Mouse (Mus musculus) 3134 (cell line): ENCODE data around the gene Ace.
"Not testable (repeated sequence)": the region's sequence is repeated elsewhere in the genome, so short reads cannot be mapped to it uniquely, and the experiment has no call there.

Experiments used
- DNase-seq: peaks from one replicate; pipeline ENCODE4 v3.0.0-alpha.2; 2011; ENCODE audit warnings: low spot score; ENCODE audit not compliant: insufficient read length; ENCODE audit errors: extremely low read depth

The Ace gene

GRCm38 (mm10) chr11:105987446-105987845 is 19.7 kb downstream of the Ace start:
- DNase-seq: no peak

- no peak for DNase-seq
These were observed 21.7 kb downstream of the Ace start for GRCm38 (mm10) chr11:105989446-105989845.

DNA sequence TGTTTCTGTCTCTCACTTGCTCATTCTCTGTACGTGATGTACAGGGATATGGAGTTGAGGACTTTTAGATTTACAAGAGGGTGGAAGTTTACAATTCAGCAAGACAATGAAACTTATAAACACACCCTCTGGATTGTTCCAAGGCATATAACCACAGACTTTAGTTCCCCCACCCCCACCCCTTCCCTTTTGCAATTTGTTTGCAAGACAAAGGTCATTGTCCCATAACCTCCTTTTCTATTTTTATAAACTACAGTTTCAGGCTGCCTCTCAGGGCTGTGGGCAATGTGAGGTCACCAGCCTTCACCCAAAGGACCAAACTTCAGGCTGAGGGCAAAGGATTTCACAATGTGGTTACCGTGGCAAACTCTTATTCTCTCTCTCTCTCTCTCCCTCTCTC is 22.5 kb downstream of the Ace start:
- DNase-seq: no peak

DNA sequence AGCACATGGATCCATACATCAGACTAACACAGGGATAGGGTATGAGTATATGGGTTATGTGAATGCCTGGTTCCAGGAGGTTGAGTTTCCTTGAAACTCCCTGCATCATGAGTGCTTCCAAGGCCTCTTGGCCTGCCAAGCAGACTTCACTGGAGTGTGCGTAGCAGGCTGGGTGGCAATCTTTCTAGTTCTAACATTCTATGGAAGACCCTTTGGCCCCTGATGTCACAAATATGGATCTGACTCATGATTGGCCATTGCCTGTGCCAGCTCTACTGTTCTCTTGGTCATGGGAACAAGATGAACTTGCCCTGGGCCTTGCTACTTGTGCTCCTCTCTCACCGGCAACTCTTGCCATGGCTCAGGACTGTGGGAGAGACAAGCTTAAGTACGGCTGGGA is 26.6 kb downstream of the Ace start, which contains the start of gene Ace3:
TSS of gene Ace3 (plus strand) at position 301 of the 400 bp plus-strand sequence.
- DNase-seq: no peak

DNA sequence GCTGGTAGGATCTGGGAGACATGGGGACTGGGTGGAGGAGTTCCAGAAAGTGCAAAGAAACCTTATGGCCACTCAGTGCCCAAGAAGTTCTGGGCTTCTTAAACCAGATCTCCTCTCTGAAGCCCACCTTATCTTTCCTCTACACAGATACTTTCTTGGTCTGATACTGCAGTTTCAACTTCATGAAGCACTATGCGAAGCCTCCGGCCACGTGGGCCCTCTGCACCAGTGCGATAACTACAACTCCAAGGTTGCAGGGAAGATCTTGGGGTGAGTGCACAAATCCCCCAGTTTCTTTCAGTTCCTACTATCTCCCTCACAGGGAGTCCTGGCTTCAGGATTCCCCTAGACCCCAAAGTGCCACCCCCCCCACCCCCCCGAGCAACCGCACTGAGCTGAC is 32.3 kb downstream of the Ace start:
- no peak for DNase-seq

DNA sequence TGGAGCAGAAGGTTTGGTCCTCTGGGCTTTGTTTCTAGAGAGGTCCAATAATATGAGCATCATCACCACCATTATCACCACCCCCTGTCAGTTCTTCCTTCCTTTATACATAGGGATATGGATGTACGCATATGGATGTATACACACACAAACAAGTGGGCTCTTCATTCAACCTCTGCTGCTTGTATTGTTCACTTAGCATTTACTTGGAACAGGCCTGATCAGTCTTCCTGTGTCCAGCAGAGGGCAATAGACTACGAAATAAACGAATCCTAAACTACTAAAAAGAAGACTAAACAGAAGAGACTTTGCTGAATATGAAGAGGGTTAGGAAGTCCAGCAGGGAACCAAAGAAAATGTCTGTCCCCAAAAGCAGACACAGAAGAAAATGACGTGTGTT is 34.0 kb downstream of the Ace start:
- DNase-seq: no peak

- no peak for DNase-seq
These were observed 36.8 kb downstream of the Ace start for GRCm38 (mm10) chr11:106004576-106004975.

GRCm38 (mm10) chr11:106005970-106006369 is 38.2 kb downstream of the Ace start:
- no peak for DNase-seq

DNA sequence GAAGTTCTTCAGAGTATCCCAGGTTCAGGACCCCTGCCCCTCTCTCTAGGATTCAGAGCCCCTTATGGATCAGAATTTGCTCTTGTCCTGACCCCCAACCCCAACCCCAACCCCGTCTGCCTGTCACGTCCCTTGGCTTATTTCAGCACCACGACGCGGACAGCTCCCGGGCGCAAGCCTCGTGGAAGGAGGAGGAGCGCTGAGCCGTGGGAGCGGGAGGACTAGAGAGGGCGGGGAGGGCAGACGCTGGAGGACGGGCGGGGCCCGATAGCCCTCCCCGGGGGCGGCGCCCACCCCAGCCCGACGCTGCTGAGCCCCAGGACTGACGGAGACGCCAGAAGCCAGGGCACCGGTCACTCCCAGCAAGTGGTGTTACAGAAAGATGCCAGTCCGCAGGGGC is 40.1 kb downstream of the Ace start, which contains the start of gene Kcnh6:
TSS of gene Kcnh6 (plus strand) at position 304 of the 400 bp plus-strand sequence.
- DNase-seq: no peak

- no peak for DNase-seq
These were observed 45.0 kb downstream of the Ace start for GRCm38 (mm10) chr11:106012711-106013110.

- DNase-seq: no peak
These were observed 45.9 kb downstream of the Ace start for GRCm38 (mm10) chr11:106013556-106014225.

- DNase-seq: no peak
These were observed 48.7 kb downstream of the Ace start for GRCm38 (mm10) chr11:106016440-106016839.

DNA sequence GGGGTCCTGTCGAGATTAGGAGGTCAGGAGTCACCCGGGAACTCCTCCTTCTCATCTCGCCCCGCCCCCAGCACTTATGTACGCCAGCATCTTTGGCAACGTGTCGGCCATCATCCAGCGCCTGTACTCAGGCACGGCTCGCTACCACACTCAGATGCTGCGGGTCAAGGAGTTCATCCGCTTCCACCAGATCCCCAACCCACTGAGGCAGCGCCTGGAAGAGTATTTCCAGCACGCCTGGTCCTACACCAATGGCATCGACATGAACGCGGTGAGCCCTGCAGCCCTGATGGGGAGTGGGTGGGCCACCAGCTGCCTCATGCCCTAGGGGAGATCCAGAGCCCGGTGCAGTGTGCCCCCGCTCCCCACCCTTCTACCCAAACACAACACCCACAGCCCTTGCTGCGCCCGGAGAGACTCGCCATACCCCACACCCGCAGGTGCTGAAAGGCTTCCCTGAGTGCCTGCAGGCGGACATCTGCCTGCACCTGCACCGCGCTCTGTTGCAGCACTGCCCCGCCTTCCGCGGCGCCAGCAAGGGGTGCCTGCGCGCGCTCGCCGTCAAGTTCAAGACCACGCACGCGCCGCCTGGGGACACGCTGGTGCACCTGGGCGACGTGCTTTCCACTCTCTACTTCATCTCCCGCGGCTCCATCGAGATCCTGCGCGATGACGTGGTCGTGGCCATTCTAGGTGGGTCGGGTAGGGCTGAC is 52.5 kb downstream of the Ace start:
- DNase-seq: no peak

- no peak for DNase-seq
These were observed 58.0 kb downstream of the Ace start for GRCm38 (mm10) chr11:106025774-106026173.

DNA sequence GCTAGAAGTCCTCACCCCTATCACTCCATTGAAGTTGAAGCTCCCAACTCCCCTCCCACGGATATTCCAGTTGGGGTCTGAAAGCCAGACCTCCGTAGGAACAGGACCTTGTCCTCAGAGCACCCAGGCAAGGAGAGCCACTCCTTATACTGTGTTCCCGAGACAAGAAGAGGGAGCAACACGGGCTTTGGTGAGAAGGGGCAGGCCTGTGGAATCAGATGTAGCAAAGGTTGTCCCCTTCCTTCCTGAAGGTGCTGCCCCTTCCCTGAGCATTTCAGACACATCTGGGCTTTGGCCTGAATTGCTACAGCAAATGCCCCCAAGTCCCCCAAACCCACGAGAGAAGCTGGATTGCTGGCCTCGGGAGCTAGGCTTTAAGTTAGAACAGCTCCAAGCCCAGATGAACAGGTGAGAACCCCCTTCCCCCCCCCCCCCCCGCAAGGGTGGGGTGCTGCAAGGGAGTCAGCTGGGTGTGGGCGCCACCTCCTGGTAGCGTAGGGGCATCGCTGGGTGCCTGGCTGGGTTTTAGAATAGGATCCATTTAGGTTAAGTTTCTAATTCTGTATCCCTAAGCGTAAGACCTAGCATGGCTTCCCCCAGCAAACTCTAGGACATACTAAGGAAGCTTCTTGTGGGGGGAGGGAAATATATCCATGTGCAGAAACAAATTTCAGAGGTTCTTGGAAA is 58.9 kb downstream of the Ace start:
- DNase-seq: peak; percentile 41

DNA sequence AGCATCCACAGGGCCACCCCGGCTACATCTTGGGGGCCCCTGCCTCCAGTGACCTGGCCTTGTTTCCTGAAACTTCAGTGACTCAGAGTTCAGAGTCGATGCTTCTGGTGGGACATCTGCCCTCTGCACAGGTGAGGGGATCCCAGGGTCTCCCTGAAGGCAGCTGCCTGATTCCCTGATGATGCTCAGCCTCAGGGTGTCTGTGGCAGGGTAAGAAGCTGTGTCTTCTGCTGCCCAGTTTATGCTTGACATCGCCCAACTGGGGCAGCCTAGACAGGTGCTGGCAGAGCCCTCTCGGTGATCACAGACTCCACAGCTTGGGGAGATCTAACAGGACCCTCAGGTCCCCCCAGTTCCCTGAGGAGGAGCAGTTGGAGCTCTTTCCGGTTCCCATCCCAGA is 59.9 kb downstream of the Ace start:
- no peak for DNase-seq

GRCm38 (mm10) chr11:106032074-106032473 is 64.3 kb downstream of the Ace start:
- not testable (repeated sequence) for DNase-seq

GRCm38 (mm10) chr11:106033491-106033919 is 65.8 kb downstream of the Ace start:
- no peak for DNase-seq

- no peak for DNase-seq
These were observed 67.2 kb downstream of the Ace start for GRCm38 (mm10) chr11:106034986-106035385.

GRCm38 (mm10) chr11:106036548-106037417 is 69.0 kb downstream of the Ace start, which contains the start of gene Dcaf7:
Gene Dcaf7 (plus strand): TSS chr11:106036872.
- peak; percentile 94 for DNase-seq

DNA sequence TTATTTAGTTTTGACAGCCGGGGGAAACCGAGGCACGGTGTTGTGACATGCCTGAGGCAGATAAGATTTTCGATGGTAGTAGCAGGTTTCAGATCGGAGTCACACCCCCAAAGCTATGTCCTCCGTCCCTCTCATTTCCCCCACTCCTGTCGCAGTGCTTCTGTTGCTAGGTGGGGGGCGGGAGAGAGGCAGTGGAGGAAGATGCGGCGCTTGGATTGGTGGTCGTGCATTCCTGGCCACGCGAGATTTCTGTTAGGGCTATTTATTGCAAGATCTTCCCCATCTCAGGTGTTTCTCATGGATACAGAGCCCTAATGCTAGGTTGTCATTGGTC is 69.6 kb downstream of the Ace start:
- peak; percentile 41 for DNase-seq
